Mouse (Mus musculus) regulatory T cell (primary cell): ENCODE results near the gene Clic1.
"Not testable (repeated sequence)": the region's sequence is repeated elsewhere in the genome, so short reads cannot be mapped to it uniquely, and the experiment has no call there.

Experiments
- in situ Hi-C: fragments of 300-600 bp; cut with MboI, MseI; formaldehyde crosslinking; loops from one replicate; pipeline ENCODE4 v1.15.1; 2025; ENCODE audit warnings: high pct_unique_total_duplicates

The Clic1 gene

GRCm38 (mm10) chr17:35020551-35020950, 29.2 kb upstream of the Clic1 start:
- in situ Hi-C loops, result loop anchor here (5.0 kb wide), 1 partner anchor 47 kb away; the partner anchor contains the start of genes Ly6g6c and Mpig6b

GRCm38 (mm10) chr17:35021163-35021808, 28.5 kb upstream of the Clic1 start:
- in situ Hi-C loops, result loop anchor here (5.0 kb wide), 1 partner anchor 46 kb away; the partner anchor contains the start of genes Ly6g6c and Mpig6b

- in situ Hi-C loops, result loop anchor here (5.0 kb wide), 1 partner anchor 45 kb away; the partner anchor contains the start of genes Ly6g6c and Mpig6b
These were observed 27.8 kb upstream of the Clic1 start for GRCm38 (mm10) chr17:35021842-35022477.

- in situ Hi-C loops, result loop anchor here (5.0 kb wide), 1 partner anchor 45 kb away; the partner anchor contains the start of genes Ly6g6c and Mpig6b
These were observed 27.2 kb upstream of the Clic1 start for GRCm38 (mm10) chr17:35022541-35023060.

- in situ Hi-C loops, result loop anchor here (5.0 kb wide), 1 partner anchor 44 kb away; the partner anchor contains the start of genes Ly6g6c and Mpig6b
These were observed 26.5 kb upstream of the Clic1 start for GRCm38 (mm10) chr17:35023221-35023620.

- in situ Hi-C loops, result loop anchor here (5.0 kb wide), 1 partner anchor 44 kb away; the partner anchor contains the start of genes Ly6g6c and Mpig6b
These were observed 26.0 kb upstream of the Clic1 start for GRCm38 (mm10) chr17:35023756-35024155.

- in situ Hi-C loops, result loop anchor here (5.0 kb wide), 1 partner anchor 43 kb away; the partner anchor contains the start of genes Ly6g6c and Mpig6b
These were observed 25.5 kb upstream of the Clic1 start for GRCm38 (mm10) chr17:35024261-35024660.

- in situ Hi-C loops, result loop anchor here (5.0 kb wide), 1 partner anchor 42 kb away; the partner anchor contains the start of genes Ly6g6c and Mpig6b
These were observed 24.9 kb upstream of the Clic1 start for GRCm38 (mm10) chr17:35024691-35025488.

- in situ Hi-C loops, result no loop called here
These were observed 23.6 kb upstream of the Clic1 start for GRCm38 (mm10) chr17:35026206-35026605.

- in situ Hi-C loops, result no loop called here
These were observed 22.3 kb upstream of the Clic1 start, which contains the start of gene Sapcd1 for GRCm38 (mm10) chr17:35027277-35028068. Gene Sapcd1, minus strand, starts transcription at chr17:35028016.

GRCm38 (mm10) chr17:35028315-35028714, 21.5 kb upstream of the Clic1 start:
- in situ Hi-C loops, result no loop called here

GRCm38 (mm10) chr17:35029691-35030532, 19.9 kb upstream of the Clic1 start:
- in situ Hi-C loops, result no loop called here

GRCm38 (mm10) chr17:35031272-35031671, 18.5 kb upstream of the Clic1 start:
- in situ Hi-C loops, result no loop called here

- in situ Hi-C loops, result no loop called here
These were observed 17.9 kb upstream of the Clic1 start for GRCm38 (mm10) chr17:35031880-35032279.

- in situ Hi-C loops, result no loop called here
These were observed 17.4 kb upstream of the Clic1 start for GRCm38 (mm10) chr17:35032323-35032870.

- in situ Hi-C loops, result not testable (repeated sequence)
These were observed 16.1 kb upstream of the Clic1 start for GRCm38 (mm10) chr17:35033703-35034102.

- in situ Hi-C loops, result no loop called here
These were observed 14.9 kb upstream of the Clic1 start for GRCm38 (mm10) chr17:35034896-35035295.

GRCm38 (mm10) chr17:35039121-35039873, 10.5 kb upstream of the Clic1 start:
- in situ Hi-C loops, result no loop called here
